Mouse (Mus musculus): Measurements from ENCODE around the gene Bcl2a1c. TPM values are rescaled to one million over a fixed set of nuclear protein-coding genes. Genes with fewer than 3 reads are reported as not detected.
"Not testable (repeated sequence)": the region's sequence is repeated elsewhere in the genome, so short reads cannot be mapped to it uniquely, and the experiment has no call there.

The Bcl2a1c gene
- not detected for total RNA-seq (2021)
- long read RNA-seq, experiment 1, result 0 reads
- long read RNA-seq, experiment 2, result 0 reads

GRCm38 (mm10) chr9:114329855-114330254, at the start of gene Bcl2a1c:
TSS of gene Bcl2a1c (plus strand) at chr9:114330135.
- not testable (repeated sequence) for DNase-seq (ENCODE audit: low spot score in 2 of 2)

GRCm38 (mm10) chr9:114305957-114306356, 24.0 kb upstream of the Bcl2a1c start:
- not testable (repeated sequence) for DNase-seq (ENCODE audit: low spot score in 2 of 2)

- DNase-seq (ENCODE audit: low spot score in 2 of 2), result not testable (repeated sequence)
Observed at GRCm38 (mm10) chr9:114311752-114312151, 18.2 kb upstream of the Bcl2a1c start.

DNA sequence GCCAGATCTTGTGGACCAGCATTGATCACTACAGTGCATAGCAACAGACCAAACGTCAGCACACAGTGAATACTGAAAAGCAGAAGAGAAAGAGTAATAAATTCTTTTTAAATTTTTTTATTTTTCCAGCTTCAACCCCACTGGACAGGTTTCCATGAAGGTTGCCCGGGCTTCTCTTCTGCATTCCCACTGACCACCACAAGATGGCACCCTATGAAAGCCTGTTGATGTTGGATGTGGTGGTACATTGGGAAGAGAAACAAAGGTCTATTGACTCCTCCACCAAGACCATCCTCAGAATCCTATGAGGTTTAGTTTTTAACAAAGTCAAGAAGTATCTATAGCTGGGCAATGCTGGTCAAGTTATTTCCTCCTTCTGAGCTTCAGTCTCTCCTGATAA, 11.9 kb upstream of the Bcl2a1c start:
- peak; percentile 7 to 22 for DNase-seq (ENCODE audit: low spot score in 2 of 2)

GRCm38 (mm10) chr9:114326011-114326748, 3.8 kb upstream of the Bcl2a1c start:
- no peak for DNase-seq (ENCODE audit: low spot score in 2 of 2)

DNA sequence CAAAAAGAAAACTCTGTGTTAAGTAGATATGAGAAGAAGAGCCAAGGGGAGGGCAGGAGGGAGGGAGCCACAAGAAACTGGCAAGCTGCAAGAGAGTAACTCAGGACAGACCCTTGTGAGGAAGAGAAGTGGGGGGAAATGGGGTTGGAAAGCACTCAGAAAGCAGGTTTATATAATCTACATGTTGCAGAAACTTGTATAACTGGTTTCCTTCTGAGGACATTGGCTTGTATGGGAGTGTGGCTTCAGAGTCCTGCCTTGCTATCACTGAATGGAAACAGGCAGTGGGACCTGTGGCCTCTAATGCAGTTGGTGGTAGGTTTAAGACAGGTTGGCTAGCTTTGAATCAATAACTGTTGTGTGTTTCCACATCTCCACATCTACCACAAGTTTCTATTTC, 1.6 kb upstream of the Bcl2a1c start:
- not testable (repeated sequence) for DNase-seq (ENCODE audit: low spot score in 2 of 2)

DNA sequence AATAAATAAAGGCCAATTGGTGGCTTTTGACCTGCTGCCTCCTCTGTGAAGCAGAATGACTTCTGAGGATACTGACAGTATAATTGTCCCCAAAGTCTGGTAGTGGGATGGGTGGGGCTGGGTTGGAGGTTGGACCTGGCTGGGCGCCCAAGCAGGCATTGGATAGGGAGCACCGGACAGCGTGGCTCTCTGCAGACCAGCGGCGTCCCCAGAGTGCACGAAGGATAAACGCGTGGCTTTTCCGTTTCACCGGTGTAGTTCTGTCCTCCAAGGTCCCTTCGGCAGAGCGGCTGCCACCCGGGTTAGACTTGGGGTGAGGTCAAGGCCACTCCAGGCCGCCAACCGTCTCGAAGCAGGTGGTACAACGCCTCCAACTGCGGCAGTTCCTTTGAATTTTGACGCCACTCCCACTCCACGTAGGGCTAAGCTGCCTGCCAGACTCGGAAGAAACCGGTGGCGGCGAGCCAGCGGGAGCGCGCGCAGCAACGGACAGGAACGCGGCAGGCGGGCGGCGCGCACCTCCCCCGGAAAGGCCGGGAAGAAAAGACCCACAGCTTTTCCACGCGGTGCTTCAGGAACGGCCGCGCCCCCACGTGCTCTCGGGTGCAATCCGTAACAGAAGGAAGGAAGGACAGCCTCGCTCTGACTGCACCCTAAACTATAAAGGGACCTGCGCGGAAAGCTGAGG, 38.0 kb downstream of the Bcl2a1c start:
- peak; percentile 56 to 71 for DNase-seq (ENCODE audit: low spot score in 2 of 2)

- no peak for DNase-seq (ENCODE audit: low spot score in 2 of 2)
Observed at GRCm38 (mm10) chr9:114368471-114368858, 38.5 kb downstream of the Bcl2a1c start.

- DNase-seq (ENCODE audit: low spot score in 2 of 2), result not testable (repeated sequence)
Observed at GRCm38 (mm10) chr9:114369389-114369788, 39.5 kb downstream of the Bcl2a1c start.

DNA sequence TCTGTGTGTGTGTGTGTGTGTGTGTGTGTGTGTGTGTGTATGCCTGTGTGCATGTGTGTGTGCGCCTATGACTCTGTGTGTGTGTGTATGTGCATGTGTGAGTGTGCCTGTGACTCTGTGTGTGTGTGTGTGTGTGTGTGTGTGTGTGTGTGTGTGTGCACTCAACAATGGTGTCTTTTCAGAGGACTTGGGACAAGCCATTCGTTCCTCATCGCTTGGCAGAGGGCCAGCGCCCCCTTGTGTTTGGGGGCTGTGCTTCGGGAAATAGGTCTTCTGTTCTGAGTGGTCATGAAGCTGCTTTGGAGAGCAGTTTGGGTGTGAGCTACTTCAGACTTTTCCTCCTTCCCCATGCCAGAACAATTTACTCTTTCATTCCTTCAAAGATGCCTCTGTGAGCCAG, 41.8 kb downstream of the Bcl2a1c start:
- DNase-seq (ENCODE audit: low spot score in 2 of 2), result not testable (repeated sequence)

DNA sequence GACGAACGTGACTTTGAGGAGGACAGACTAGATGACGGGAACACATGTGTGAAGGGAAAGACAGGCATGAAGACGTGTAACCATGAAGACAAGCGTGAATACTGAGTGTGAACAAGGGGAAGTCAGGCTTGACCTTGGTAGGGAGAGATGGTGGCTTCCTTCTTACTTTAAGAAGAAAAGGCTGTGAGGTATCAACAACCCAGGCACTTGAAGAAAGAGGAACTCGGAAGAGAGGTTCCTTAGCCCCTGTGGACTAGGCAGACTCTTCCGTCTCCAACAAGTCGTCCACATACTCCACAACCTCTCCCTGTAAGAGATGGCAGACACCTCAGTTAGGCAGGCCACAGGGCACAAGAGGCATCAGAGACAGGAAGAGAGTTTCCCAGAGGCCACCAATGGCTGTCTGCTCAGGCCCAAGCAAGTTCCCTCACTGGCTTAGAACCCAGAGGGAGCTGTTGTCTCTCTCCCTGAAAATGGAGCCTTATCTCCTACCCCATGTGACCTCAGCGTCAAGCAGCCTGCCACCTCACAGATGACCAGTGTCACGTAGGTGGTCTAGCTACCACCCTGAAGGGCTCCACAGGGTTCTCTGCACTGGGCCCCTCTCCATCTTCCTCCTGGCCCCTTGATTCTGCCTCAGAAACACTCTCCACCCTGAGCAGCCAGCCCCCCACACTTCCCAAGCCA, 45.5 kb downstream of the Bcl2a1c start:
- no peak for DNase-seq (ENCODE audit: low spot score in 2 of 2)

DNA sequence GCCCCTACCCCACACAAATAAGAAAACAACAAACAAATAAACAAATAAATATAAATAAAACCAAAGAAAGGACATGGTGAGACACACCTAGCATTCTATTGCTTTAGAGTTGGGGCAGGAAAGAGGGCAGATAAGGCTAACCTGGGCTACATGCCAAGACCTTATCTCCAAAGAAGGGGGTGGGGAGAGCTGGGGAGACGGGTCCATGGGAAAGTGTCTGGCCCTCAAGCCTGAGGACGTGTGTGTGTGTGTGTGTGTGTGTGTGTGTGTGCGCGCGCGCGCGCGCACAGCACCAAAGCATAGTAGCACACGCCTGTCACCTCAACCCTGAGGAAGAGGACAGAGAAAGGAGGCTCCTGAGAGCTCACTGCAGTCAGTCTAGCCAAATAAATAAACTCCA, 47.2 kb downstream of the Bcl2a1c start:
- DNase-seq (ENCODE audit: low spot score in 2 of 2), result no peak

- no peak for DNase-seq (ENCODE audit: low spot score in 2 of 2)
Observed at GRCm38 (mm10) chr9:114379871-114380270, 49.9 kb downstream of the Bcl2a1c start.

Other genes starting within 250 kb of the Bcl2a1c start
- gene Crtap, start 60.5 kb downstream of the Bcl2a1c start, total RNA-seq (2021), result 100 to 1,000 TPM; 155 to 160 TPM
- gene Glb1, start 70.9 kb downstream of the Bcl2a1c start, total RNA-seq (2021), result 10 to 100 TPM; 38.7 to 45.5 TPM
- gene Tmppe, start 71.0 kb downstream of the Bcl2a1c start, total RNA-seq (2021), result 10 to 100 TPM; 10.6 to 10.8 TPM
- not detected for gene Ccr4, start 174.8 kb downstream of the Bcl2a1c start, total RNA-seq (2021)
- not detected for gene C130032M10Rik, start 185.6 kb downstream of the Bcl2a1c start, total RNA-seq (2021)
- under 1 TPM in 1 of 2 experiments, not detected in 1; 0.36 TPM for gene Trim71, start 234.2 kb downstream of the Bcl2a1c start, total RNA-seq (2021)

Data from adrenal gland, postnatal 4 days (tissue).